In genomic region chr11:5819223-5819622, GRCm38 (mm10) we compare ENCODE assay signal across 16 mouse cellular contexts. TPM values are rescaled to one million over a fixed set of nuclear protein-coding genes. Genes with fewer than 3 reads are reported as not detected.
"Had no signal": no experiment of that assay in that cellular context is flagged by ENCODE, and none has a peak within 500 bp of the region (broad histone marks: within the 10 kb centered on the region; RNA-seq: fewer than 3 reads in every experiment).

No protein-coding gene starts in this region.

- H3K27ac ChIP-seq: neural tube, embryonic 15.5 days; stomach, embryonic 15.5 days; stomach, postnatal 0 days had no signal

- H3K36me3 ChIP-seq: neural tube, embryonic 15.5 days; stomach, embryonic 15.5 days had no signal

- H3K27me3 ChIP-seq: neural tube, embryonic 15.5 days; stomach, embryonic 15.5 days had no signal

- H3K9me3 ChIP-seq: neural tube, embryonic 15.5 days; stomach, embryonic 15.5 days had no signal

- DNase-seq: retina, postnatal 1 day; right cerebral cortex, adult 18-20 months; right cerebral cortex, postnatal 14 days; right cerebral cortex, postnatal 25 days; right cerebral cortex, postnatal 4 days; spleen, adult 18-20 months; thymus, adult 18-20 months; thymus, adult 2 months; thymus, postnatal 14 days; thymus, postnatal 25 days; thymus, postnatal 36 days; thymus, postnatal 4 days had no signal

- H3K4me3 ChIP-seq: neural tube, embryonic 15.5 days; stomach, embryonic 15.5 days had no signal

- H3K4me1 ChIP-seq: neural tube, embryonic 15.5 days; stomach, embryonic 15.5 days had no signal

- H3K4me2 ChIP-seq: neural tube, embryonic 15.5 days; stomach, embryonic 15.5 days had no signal

- H3K9ac ChIP-seq: neural tube, embryonic 15.5 days; stomach, embryonic 15.5 days had no signal

RNA-seq across cellular contexts. Expression of gene Aebp1, which starts 42.5 kb away (rescaled TPM):
- total RNA-seq: neutrophil, adult 5-6 weeks had no signal
